Mouse (Mus musculus) B cell, adult 67 days (primary cell): ENCODE data around the gene Cfhr2. TPM values are rescaled to one million over a fixed set of nuclear protein-coding genes. Genes with fewer than 3 reads are reported as not detected.

Experiments used
- total RNA-seq, 2 experiments: library from RNA; stranded (reverse); gene quantifications; 4 replicates each; pipeline ENCODE4 v1.2.4; 2023

The Cfhr2 gene
- not detected for total RNA-seq

DNA sequence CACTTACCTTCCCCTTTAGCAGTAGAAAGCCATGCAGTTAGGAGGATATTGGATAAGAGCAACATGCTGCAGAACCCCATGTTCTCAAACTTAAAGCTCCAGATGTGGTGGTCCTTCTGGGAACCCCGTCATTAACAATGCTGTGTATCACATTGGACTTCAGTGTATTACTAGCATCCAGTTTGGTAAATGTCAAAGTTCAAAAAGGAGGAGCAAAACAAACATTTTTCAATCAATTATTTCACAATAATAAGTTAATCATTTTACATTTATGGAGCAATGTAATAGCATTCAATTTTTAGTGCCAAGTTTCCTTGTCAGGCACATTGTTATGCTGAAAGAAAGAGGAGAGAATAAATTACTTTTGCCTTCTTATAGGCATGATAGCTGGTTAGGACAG lies at the start of gene Cfhr2:
Gene Cfhr2, minus strand, starts transcription at position 155 of the 400 bp plus-strand sequence.

DNA sequence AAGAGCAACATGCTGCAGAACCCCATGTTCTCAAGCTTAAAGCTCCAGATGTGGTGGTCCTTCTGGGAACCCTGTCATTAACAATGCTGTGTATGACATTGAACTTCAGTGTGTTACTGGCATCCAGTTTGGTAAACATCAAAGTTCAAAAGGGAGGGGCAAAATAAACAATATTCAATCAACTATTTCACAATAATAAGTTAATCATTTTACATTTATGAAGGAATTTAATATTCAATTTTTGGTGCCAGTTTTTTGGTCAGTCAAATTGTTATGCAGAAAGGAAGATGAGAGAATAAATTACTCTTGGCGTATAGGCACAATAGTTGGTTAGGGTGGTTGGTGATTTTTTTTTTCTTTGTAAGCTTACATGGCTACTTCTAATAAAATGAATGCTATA lies 77.4 kb downstream of the Cfhr2 start, which contains the start of gene Gm4788:
Gene Gm4788, minus strand, starts transcription at position 101 of the 400 bp plus-strand sequence.

Other genes with a start within 250 kb of the Cfhr2 start
- gene Gm4788, start 77.5 kb downstream of the Cfhr2 start, total RNA-seq: not detected